Mouse (Mus musculus) erythroblast, embryonic 14.5 days (primary cell): ENCODE data around the gene Fscn1.

Experiments
- GATA1 ChIP-seq: IDR thresholded peaks from 2 replicates; pipeline ENCODE4 v1.6.1; 2012; ENCODE audit warnings: low read length, inconsistent platforms, mixed read lengths
- TAL1 ChIP-seq: IDR thresholded peaks from 3 replicates; pipeline ENCODE4 v1.6.1; 2012; ENCODE audit warnings: low read length, inconsistent platforms, mixed read lengths

GRCm38 (mm10) chr5:142916593-142916992 lies 43.5 kb upstream of the Fscn1 start:
- TF ChIP-seq TAL1 (no peak), GATA1 (no peak)
